Mouse (Mus musculus) liver, embryonic 14.5 days (tissue): ENCODE results near the gene Tgfbr3.

Source experiments
- CTCF ChIP-seq: IDR thresholded peaks from 2 replicates; pipeline ENCODE4 v1.5.1; 2016; ENCODE audit warnings: antibody characterized with exemption, low read depth, control low read depth
- EP300 ChIP-seq: IDR thresholded peaks from 2 replicates; pipeline ENCODE4 v1.6.1; 2016; ENCODE audit warnings: antibody characterized with exemption, low read depth

GRCm38 (mm10) chr5:107251751-107252305 lies 37.6 kb downstream of the Tgfbr3 start:
- no peak for TF ChIP-seq CTCF
- TF ChIP-seq EP300, result no peak
